Mouse (Mus musculus): ENCODE results near the gene Tmem41a. TPM values are rescaled to one million over a fixed set of nuclear protein-coding genes. Genes with fewer than 3 reads are reported as not detected.
"Not testable (repeated sequence)": the region's sequence is repeated elsewhere in the genome, so short reads cannot be mapped to it uniquely, and the experiment has no call there.

The Tmem41a gene
- 28.5 and 31.9 TPM in 2 replicates for polyA plus RNA-seq (2014; fragmentation: Nextera tagmentation; extraction: Ambion mirVana)

DNA sequence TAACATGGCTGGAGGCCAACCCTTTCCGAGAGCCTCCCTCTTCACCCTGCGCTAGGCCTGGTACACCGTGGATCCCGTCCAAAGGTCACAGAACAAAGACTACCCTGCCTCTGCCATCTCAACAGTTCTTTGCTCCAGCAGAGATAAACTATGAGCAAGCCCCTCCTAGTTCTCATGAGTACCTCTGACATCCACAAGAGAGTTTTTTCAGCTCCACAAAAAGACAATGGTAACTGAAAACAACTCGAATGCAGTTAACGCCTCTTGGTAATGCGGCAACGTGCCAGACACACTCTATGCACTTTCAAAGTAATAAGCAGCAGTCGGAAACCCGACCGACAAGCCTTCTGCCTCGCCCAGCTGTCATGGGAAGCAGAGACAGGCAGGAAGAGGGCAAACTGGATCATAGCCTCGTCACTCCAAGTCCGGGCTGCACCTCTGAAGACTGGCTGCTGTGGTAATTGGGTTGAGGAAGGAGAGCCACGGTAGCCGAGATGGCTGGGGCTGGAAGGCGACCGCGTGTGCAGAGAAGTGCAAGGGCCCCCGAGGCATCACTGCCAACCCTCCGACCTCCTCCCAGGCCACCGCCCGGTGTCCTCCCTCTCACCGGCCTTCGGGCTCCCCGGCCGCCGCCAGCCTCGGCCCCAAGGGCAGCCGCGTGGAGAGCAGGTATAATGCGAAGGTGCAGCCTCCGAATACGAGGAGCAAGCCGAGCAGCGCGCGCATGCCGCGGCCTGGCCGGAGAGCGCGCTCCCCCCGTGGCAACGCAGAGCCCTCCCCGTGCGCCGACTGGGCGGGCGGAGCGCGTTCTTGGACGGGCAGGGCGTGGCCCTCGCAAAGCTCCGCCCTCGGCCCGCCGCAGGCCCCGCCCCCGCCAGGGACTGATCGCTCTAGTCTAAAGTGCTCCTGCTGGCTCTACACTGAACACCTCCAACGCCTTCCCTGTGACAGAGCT is at the start of gene Tmem41a:
Gene Tmem41a (minus strand): TSS at position 792 of the 955 bp plus-strand sequence.
- H3K4me1 ChIP-seq (replicated peaks; ENCODE audit: control insufficient read depth, insufficient read depth, low read length) = peaks cover 3% of the 10 kb centered on the region; the same call in 1 of the 2 replicates
- WGBS = 1% methylated on average over 63 of the region's 63 CpGs
- H3K4me3 ChIP-seq (ENCODE audit: low read depth, low read length) = peak within 1 kb of the TSS; percentile 66
- H3K36me3 ChIP-seq (ENCODE audit: control insufficient read depth, insufficient read depth, low read length) = no peaks in the 10 kb centered on the region
- H3K4me2 ChIP-seq (ENCODE audit: low read depth, low read length, severe bottlenecking) = peak within 1 kb of the TSS; percentile 92
- H3K9me3 ChIP-seq (ENCODE audit: control insufficient read depth, low read length) = no peaks in the 10 kb centered on the region
- no peak within 1 kb of the TSS for H3K27ac ChIP-seq (ENCODE audit: low read depth, low read length)
- peak within 1 kb of the TSS; percentile 74 for H3K9ac ChIP-seq (ENCODE audit: low read length)
- peak; percentile 98 for ATAC-seq (replicated peaks; ENCODE audit: low FRiP score)
- no peaks in the 10 kb centered on the region for H3K27me3 ChIP-seq (ENCODE audit: control insufficient read depth, insufficient read depth, low read length)
- peak; percentile 93 for DNase-seq (ENCODE audit: low spot score)

DNA sequence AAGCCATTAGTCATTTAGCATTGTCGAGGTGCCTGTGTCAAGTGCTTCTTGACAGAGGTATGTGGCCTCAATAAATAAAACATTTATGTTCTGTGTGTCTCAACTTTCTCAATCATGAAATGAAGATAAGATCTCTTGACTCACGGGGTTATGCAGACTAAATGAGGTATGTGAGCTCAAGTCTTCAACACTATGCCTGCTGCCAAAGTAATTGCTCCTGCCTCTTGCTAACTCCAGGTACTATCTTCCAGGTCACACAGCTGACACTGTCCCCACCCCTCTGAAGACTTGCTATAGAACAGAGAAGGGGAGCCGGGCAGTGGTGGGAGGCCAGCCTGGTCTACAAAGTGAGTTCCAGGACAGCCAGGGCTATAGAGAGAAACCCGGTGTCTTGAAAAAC is 49.0 kb upstream of the Tmem41a start:
- peaks cover 2% of the 10 kb centered on the region; the same call in 1 of the 2 replicates for H3K27me3 ChIP-seq (ENCODE audit: control insufficient read depth, insufficient read depth, low read length)
- no peak overlapping the region for H3K27ac ChIP-seq (ENCODE audit: low read depth, low read length)
- H3K9ac ChIP-seq (ENCODE audit: low read length) = no peak overlapping the region
- no peaks in the 10 kb centered on the region for H3K36me3 ChIP-seq (ENCODE audit: control insufficient read depth, insufficient read depth, low read length)
- no peak for ATAC-seq (replicated peaks; ENCODE audit: low FRiP score)
- H3K4me3 ChIP-seq (ENCODE audit: low read depth, low read length) = no peak overlapping the region
- 71% methylated on average over 4 of the region's 4 CpGs for WGBS
- no peak overlapping the region for H3K4me2 ChIP-seq (ENCODE audit: low read depth, low read length, severe bottlenecking)
- H3K4me1 ChIP-seq (replicated peaks; ENCODE audit: control insufficient read depth, insufficient read depth, low read length) = peaks cover 5% of the 10 kb centered on the region; the same call in 1 of the 2 replicates
- no peak for DNase-seq (ENCODE audit: low spot score)
- H3K9me3 ChIP-seq (ENCODE audit: control insufficient read depth, low read length) = no peaks in the 10 kb centered on the region

DNA sequence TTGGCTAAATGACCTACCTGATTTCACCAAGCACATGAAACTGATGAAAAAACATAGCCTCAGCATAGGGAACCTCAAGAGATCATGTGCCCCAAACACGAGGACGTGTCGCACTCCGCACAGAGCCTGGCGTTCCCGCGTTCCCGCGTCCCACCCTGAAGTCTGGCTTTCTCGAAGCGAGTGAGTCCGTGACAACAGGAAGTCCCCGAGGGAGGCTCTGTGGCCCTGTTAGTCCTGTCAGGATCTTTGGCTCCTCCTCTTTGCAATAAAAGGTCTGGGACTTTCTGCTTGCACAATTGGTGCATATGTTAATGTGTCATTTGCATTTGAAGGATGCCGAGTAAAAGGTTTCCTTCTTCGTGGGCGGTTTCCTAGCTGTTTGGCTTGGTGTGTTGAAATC is 48.0 kb upstream of the Tmem41a start, which contains the start of gene Liph:
Gene Liph (minus strand): TSS at position 360 of the 400 bp plus-strand sequence.
- no peaks in the 10 kb centered on the region for H3K36me3 ChIP-seq (ENCODE audit: control insufficient read depth, insufficient read depth, low read length)
- ATAC-seq (replicated peaks; ENCODE audit: low FRiP score) (0 out of 2 replicates have a peak, but pooled peaks have one; percentile 39), DNase-seq (ENCODE audit: low spot score) (peak; percentile 57)
- peaks cover 2% of the 10 kb centered on the region; the same call in 1 of the 2 replicates for H3K27me3 ChIP-seq (ENCODE audit: control insufficient read depth, insufficient read depth, low read length)
- no peaks in the 10 kb centered on the region for H3K9me3 ChIP-seq (ENCODE audit: control insufficient read depth, low read length)
- WGBS = 17% methylated on average over 16 of the region's 16 CpGs
- no peak within 1 kb of the TSS for H3K4me3 ChIP-seq (ENCODE audit: low read depth, low read length)
- H3K4me2 ChIP-seq (ENCODE audit: low read depth, low read length, severe bottlenecking) = peak within 1 kb of the TSS; percentile 46
- H3K27ac ChIP-seq (ENCODE audit: low read depth, low read length) = no peak within 1 kb of the TSS
- no peak within 1 kb of the TSS for H3K9ac ChIP-seq (ENCODE audit: low read length)
- peaks cover 5% of the 10 kb centered on the region; the same call in 1 of the 2 replicates for H3K4me1 ChIP-seq (replicated peaks; ENCODE audit: control insufficient read depth, insufficient read depth, low read length)

DNA sequence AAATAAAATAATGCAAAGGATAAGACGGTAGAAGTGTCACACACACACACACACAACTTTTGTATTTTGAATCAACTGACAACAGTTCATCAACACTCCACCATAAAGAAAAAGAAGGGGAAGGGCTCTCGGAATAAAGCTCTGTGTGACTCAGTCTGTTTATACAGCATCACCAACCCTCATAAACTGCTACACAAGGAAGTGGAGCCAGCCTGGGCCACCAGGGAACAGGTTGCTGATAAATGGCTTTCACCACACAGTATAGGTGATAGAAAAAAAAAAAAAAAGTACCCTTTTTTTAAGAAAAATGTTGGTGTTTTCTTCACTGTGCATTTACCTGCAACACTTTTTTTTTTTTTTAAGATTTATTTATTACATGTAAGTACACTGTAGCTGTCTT is 44.4 kb upstream of the Tmem41a start:
- DNase-seq (ENCODE audit: low spot score) (no peak), ATAC-seq (replicated peaks; ENCODE audit: low FRiP score) (no peak)
- no peaks in the 10 kb centered on the region for H3K36me3 ChIP-seq (ENCODE audit: control insufficient read depth, insufficient read depth, low read length)
- WGBS = 89% methylated on average over 2 of the region's 2 CpGs
- no peaks in the 10 kb centered on the region for H3K27me3 ChIP-seq (ENCODE audit: control insufficient read depth, insufficient read depth, low read length)
- no peak overlapping the region for H3K4me3 ChIP-seq (ENCODE audit: low read depth, low read length)
- H3K4me1 ChIP-seq (replicated peaks; ENCODE audit: control insufficient read depth, insufficient read depth, low read length) = peaks cover 5% of the 10 kb centered on the region; the same call in 1 of the 2 replicates
- H3K4me2 ChIP-seq (ENCODE audit: low read depth, low read length, severe bottlenecking) = no peak overlapping the region
- no peak overlapping the region for H3K27ac ChIP-seq (ENCODE audit: low read depth, low read length)
- no peak overlapping the region for H3K9ac ChIP-seq (ENCODE audit: low read length)
- H3K9me3 ChIP-seq (ENCODE audit: control insufficient read depth, low read length) = no peaks in the 10 kb centered on the region

DNA sequence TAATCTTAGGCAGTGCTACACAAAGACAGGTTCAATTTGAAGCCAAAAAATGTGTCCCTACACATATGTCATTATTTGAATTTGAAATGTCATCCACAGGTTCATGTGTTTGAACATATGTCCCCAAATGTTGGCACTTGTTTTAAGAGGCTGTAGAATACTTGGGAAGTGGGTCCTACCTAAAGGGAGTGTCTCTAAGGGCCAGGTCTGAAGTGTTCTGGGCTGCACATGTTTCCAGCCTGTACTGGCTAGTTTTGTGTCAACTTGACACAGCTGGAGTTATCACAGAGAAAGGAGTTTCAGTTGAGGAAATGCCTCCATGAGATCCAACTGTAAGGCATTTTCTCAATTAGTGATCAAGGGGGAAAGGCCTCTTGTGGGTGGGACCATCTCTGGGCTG is 43.5 kb upstream of the Tmem41a start:
- not testable (repeated sequence) for H3K27ac ChIP-seq (ENCODE audit: low read depth, low read length); H3K9me3 ChIP-seq (ENCODE audit: control insufficient read depth, low read length); ATAC-seq (replicated peaks; ENCODE audit: low FRiP score); H3K4me1 ChIP-seq (replicated peaks; ENCODE audit: control insufficient read depth, insufficient read depth, low read length); H3K4me2 ChIP-seq (ENCODE audit: low read depth, low read length, severe bottlenecking); H3K9ac ChIP-seq (ENCODE audit: low read length); H3K4me3 ChIP-seq (ENCODE audit: low read depth, low read length); H3K27me3 ChIP-seq (ENCODE audit: control insufficient read depth, insufficient read depth, low read length); DNase-seq (ENCODE audit: low spot score); H3K36me3 ChIP-seq (ENCODE audit: control insufficient read depth, insufficient read depth, low read length)

DNA sequence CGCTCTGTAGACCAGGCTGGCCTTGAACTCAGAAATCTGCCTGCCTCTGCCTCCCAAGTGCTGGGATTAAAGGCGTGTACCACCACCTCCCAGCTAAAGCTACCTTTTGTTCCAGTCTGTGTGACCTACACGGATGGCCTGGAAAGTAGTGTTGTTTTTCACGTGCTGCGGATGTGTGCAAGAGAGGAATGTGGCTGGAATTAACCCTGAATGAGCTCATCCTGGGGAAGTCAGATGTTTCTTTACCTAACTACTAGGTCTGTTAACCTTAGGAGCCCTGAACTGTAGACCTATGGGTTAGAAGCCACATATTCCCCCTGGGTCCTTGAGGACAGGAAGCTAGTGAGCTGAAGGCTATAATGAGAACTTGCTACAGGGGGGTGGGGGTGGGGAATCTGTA is 40.6 kb upstream of the Tmem41a start:
- H3K4me1 ChIP-seq (replicated peaks; ENCODE audit: control insufficient read depth, insufficient read depth, low read length) = no peaks in the 10 kb centered on the region
- no peaks in the 10 kb centered on the region for H3K9me3 ChIP-seq (ENCODE audit: control insufficient read depth, low read length)
- H3K27me3 ChIP-seq (ENCODE audit: control insufficient read depth, insufficient read depth, low read length) = no peaks in the 10 kb centered on the region
- H3K9ac ChIP-seq (ENCODE audit: low read length) = no peak overlapping the region
- no peak overlapping the region for H3K4me2 ChIP-seq (ENCODE audit: low read depth, low read length, severe bottlenecking)
- no peak for ATAC-seq (replicated peaks; ENCODE audit: low FRiP score)
- H3K4me3 ChIP-seq (ENCODE audit: low read depth, low read length) = no peak overlapping the region
- WGBS = 68% methylated on average over 5 of the region's 5 CpGs
- H3K36me3 ChIP-seq (ENCODE audit: control insufficient read depth, insufficient read depth, low read length) = no peaks in the 10 kb centered on the region
- no peak overlapping the region for H3K27ac ChIP-seq (ENCODE audit: low read depth, low read length)
- DNase-seq (ENCODE audit: low spot score) = no peak

DNA sequence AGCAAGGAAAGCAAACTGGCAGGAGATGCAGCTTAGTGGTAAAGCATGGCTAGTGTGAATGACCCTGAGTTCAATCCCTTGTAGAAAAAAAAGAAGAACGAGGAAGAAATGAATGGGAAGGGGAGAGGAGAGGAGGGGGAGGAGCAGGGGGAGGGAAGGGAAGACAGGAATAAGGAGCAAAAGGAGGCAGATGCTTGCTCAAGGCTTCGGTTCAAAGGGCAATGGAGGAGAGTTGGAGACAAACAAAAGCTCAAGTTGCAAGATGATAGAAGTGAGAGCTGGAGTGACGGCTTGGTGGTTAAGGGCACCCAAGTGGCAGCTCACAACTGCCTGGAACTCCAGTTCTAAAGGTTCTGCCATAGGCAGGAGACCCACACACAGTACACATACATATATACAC is 38.8 kb upstream of the Tmem41a start:
- ATAC-seq (replicated peaks; ENCODE audit: low FRiP score) (no peak), DNase-seq (ENCODE audit: low spot score) (no peak)
- Histone ChIP-seq H3K9me3 (ENCODE audit: control insufficient read depth, low read length) (no peaks in the 10 kb centered on the region), H3K4me1 (replicated peaks; ENCODE audit: control insufficient read depth, insufficient read depth, low read length) (no peaks in the 10 kb centered on the region), H3K9ac (ENCODE audit: low read length) (no peak overlapping the region), H3K4me2 (ENCODE audit: low read depth, low read length, severe bottlenecking) (no peak overlapping the region), H3K36me3 (ENCODE audit: control insufficient read depth, insufficient read depth, low read length) (no peaks in the 10 kb centered on the region), H3K27me3 (ENCODE audit: control insufficient read depth, insufficient read depth, low read length) (no peaks in the 10 kb centered on the region), H3K27ac (ENCODE audit: low read depth, low read length) (no peak overlapping the region), H3K4me3 (ENCODE audit: low read depth, low read length) (no peak overlapping the region)
- WGBS = 49% methylated on average over 3 of the region's 3 CpGs

DNA sequence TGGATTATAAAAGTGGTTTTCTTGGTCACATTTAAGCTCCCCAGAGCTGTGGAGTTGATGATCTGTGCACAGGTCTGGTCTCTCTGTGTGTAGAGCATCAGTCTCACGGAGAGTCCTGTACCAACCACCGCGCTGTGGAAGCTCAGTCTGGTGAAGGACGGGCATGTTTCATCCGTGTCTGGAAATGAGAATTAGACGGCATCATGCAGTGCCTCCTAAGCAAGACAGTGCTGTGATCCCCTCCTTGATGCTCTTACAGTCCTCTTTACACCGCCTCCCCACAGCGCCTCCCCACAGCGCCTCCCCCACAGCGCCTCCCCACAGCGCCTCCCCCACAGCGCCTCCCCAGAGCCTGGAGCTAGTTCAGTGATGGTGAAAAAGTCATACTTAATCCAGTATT is 36.7 kb upstream of the Tmem41a start:
- Histone ChIP-seq H3K27ac (ENCODE audit: low read depth, low read length) (no peak overlapping the region), H3K4me1 (replicated peaks; ENCODE audit: control insufficient read depth, insufficient read depth, low read length) (no peaks in the 10 kb centered on the region), H3K9ac (ENCODE audit: low read length) (no peak overlapping the region), H3K36me3 (ENCODE audit: control insufficient read depth, insufficient read depth, low read length) (no peaks in the 10 kb centered on the region), H3K4me2 (ENCODE audit: low read depth, low read length, severe bottlenecking) (no peak overlapping the region), H3K9me3 (ENCODE audit: control insufficient read depth, low read length) (no peaks in the 10 kb centered on the region), H3K27me3 (ENCODE audit: control insufficient read depth, insufficient read depth, low read length) (no peaks in the 10 kb centered on the region), H3K4me3 (ENCODE audit: low read depth, low read length) (no peak overlapping the region)
- no peak for DNase-seq (ENCODE audit: low spot score)
- no peak for ATAC-seq (replicated peaks; ENCODE audit: low FRiP score)
- WGBS = 89% methylated on average over 12 of the region's 12 CpGs

Measured in forebrain, embryonic 11.5 days (tissue).